Mouse (Mus musculus) forebrain, embryonic 13.5 days (tissue): ENCODE data around the gene Prkca. TPM values are rescaled to one million over a fixed set of nuclear protein-coding genes. Genes with fewer than 3 reads are reported as not detected.

ENCODE experiments used
- ATAC-seq: fragments of 200-750 bp; cut with Nextera tagmentation; 2 replicates; pipeline ENCODE4 v1.8.0; 2017
- H3K27ac ChIP-seq: fragments of 300-500 bp; sonication (generic); 2 replicates; pipeline ENCODE4 v1.5.1; 2015; ENCODE audit warnings: inconsistent platforms, mild to moderate bottlenecking, moderate library complexity
- H3K27me3 ChIP-seq: fragments of 300-500 bp; sonication (generic); 2 replicates; pipeline ENCODE4 v1.6.1; 2015; ENCODE audit warnings: mild to moderate bottlenecking, inconsistent platforms
- H3K36me3 ChIP-seq: fragments of 300-500 bp; sonication (generic); 2 replicates; pipeline ENCODE4 v1.6.1; 2015; ENCODE audit warnings: mild to moderate bottlenecking, inconsistent platforms; ENCODE audit not compliant: poor library complexity, severe bottlenecking
- H3K4me1 ChIP-seq: fragments of 300-500 bp; sonication (generic); 2 replicates; pipeline ENCODE4 v1.6.1; 2015; ENCODE audit warnings: inconsistent platforms
- H3K4me2 ChIP-seq: fragments of 300-500 bp; sonication (generic); 2 replicates; pipeline ENCODE4 v1.6.1; 2015; ENCODE audit warnings: inconsistent platforms, mild to moderate bottlenecking, moderate library complexity
- H3K4me3 ChIP-seq: fragments of 300-500 bp; sonication (generic); 2 replicates; pipeline ENCODE4 v1.5.1; 2015; ENCODE audit warnings: mild to moderate bottlenecking, inconsistent platforms
- H3K9ac ChIP-seq: fragments of 300-500 bp; sonication (generic); 2 replicates; pipeline ENCODE4 v1.6.1; 2015; ENCODE audit warnings: mild to moderate bottlenecking, inconsistent platforms
- H3K9me3 ChIP-seq: fragments of 300-500 bp; sonication (generic); replicated peaks from 2 replicates; pipeline ENCODE4 v1.6.1; 2016; ENCODE audit warnings: inconsistent platforms
- WGBS: fragments of 180-500 bp; shearing (Covaris S2); methylation state at CpG from one replicate; pipeline ENCODE4 v1.1.7; 2015; 5-methylcytosine and 5-hydroxymethylcytosine counted together
- polyA plus RNA-seq: library from polyadenylated mRNA; unstranded; fragments of >200 nt; fragmentation: Nextera tagmentation; extraction: Ambion mirVana; gene quantifications from 2 replicates; pipeline ENCODE4 v1.2.1, GENCODE M21; 2015

Gene Prkca
- polyA plus RNA-seq, 1 experiment from 2014 or later = 4.2 TPM

DNA sequence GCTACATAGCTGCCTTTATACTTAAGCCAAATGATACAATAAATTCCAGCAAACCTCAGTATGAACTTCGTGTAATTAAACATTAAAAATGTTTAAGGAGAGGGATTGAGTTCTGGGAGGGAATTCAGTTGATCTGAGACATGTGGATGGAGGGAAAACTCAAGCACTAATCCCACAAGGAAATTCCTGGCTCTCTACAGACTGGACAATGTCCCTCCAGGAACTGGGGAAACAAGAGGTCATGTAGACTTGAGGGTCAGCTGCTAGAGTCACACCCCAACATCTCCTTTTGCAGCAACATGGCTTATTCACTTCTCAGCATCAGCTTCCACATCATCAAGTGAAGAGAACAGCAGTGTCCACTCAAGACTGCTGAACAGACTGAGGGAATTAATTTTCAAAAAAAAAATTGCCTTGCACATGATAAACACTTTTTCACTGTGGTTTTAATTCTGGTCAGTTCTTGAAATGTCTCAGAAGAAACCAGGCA, 93.5 kb downstream of the Prkca start:
- Histone ChIP-seq H3K9ac (no peak overlapping the region), H3K4me1 (peaks cover 5% of the 10 kb centered on the region; the same call in 1 of the 2 replicates), H3K27me3 (no peaks in the 10 kb centered on the region), H3K9me3 (no peaks in the 10 kb centered on the region), H3K36me3 (no peaks in the 10 kb centered on the region), H3K4me2 (no peak overlapping the region), H3K4me3 (no peak overlapping the region), H3K27ac (no peak overlapping the region)
- WGBS = 61% methylated on average over 1 of the region's 1 CpGs
- ATAC-seq = no peak

GRCm38 (mm10) chr11:108249487-108249886, 94.2 kb downstream of the Prkca start:
- Histone ChIP-seq H3K9me3 (no peaks in the 10 kb centered on the region), H3K4me2 (no peak overlapping the region), H3K4me3 (no peak overlapping the region), H3K36me3 (no peaks in the 10 kb centered on the region), H3K27ac (no peak overlapping the region), H3K27me3 (no peaks in the 10 kb centered on the region), H3K4me1 (peaks cover 5% of the 10 kb centered on the region; the same call in 1 of the 2 replicates), H3K9ac (no peak overlapping the region)
- 64% methylated on average over 5 of the region's 5 CpGs for WGBS
- ATAC-seq = no peak

DNA sequence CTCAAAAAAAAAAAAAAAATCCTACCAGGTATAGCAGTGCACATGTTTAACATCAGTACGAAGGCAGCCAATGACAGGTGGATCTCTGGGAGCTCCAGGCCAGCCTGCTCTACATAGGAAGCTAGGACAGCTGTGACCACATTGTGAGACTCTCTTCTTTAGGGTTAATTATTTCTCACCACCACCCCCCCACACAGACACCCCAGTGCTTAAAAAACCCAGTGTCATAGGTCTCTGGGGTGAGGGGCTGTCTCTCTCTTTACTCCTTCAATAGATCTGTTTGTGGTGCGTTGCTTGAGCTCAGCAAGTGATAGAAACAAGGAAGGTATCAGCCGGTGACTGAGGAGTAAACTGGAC, 94.7 kb downstream of the Prkca start:
- no peaks in the 10 kb centered on the region for H3K36me3 ChIP-seq
- no peak overlapping the region for H3K9ac ChIP-seq
- peaks cover 7% of the 10 kb centered on the region; the same call in 1 of the 2 replicates for H3K4me1 ChIP-seq
- no peak overlapping the region for H3K4me2 ChIP-seq
- ATAC-seq = no peak
- no peaks in the 10 kb centered on the region for H3K9me3 ChIP-seq
- H3K4me3 ChIP-seq = no peak overlapping the region
- WGBS = 75% methylated on average over 3 of the region's 3 CpGs
- no peaks in the 10 kb centered on the region for H3K27me3 ChIP-seq
- H3K27ac ChIP-seq = no peak overlapping the region

DNA sequence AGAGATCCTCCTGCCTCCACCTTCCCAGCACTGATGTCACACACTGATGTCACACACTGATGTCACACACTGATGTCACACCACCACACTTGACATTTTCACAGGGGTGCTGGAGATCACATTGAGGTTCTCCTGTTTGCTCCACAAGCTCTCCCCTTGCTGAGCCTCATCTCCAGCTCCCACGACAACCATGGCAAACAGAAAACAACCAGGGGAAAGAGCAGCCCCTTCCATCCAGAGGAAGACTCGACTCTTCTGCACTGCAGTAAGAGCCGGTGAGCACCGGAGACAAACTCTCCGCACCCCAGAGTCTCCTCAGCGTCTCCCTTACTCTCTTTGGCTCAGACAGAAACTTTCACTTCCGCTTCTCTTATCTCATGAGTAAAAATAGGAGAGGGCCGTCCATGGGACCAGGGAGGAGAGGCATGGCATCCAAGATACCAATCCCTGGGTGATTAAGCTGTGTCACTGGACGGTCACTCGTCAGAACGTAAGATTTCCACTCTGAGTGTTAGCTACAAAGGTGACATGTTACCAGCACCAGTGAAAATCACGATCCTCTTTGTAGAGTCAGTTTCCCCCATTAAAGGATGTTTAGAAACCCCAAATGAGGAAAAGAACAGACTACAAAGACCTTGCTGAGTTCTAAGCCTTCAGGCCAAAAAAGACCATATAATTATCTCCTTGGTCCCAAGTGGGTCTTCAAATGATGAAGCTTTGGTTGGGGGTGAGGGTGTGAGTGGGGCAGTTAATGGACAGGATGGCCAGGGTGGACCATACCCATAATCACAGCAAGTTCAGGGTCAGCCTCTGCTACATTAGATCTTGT, 95.3 kb downstream of the Prkca start:
- Histone ChIP-seq H3K27ac (no peak overlapping the region), H3K9me3 (no peaks in the 10 kb centered on the region), H3K4me1 (peaks cover 12% of the 10 kb centered on the region), H3K4me3 (no peak overlapping the region), H3K4me2 (no peak overlapping the region), H3K9ac (no peak overlapping the region), H3K36me3 (no peaks in the 10 kb centered on the region), H3K27me3 (no peaks in the 10 kb centered on the region)
- WGBS = 89% methylated on average over 12 of the region's 12 CpGs
- ATAC-seq = no peak

GRCm38 (mm10) chr11:108247121-108247863, 96.4 kb downstream of the Prkca start:
- 91% methylated on average over 10 of the region's 10 CpGs for WGBS
- H3K4me3 ChIP-seq = no peak overlapping the region
- H3K9me3 ChIP-seq = no peaks in the 10 kb centered on the region
- peaks cover 12% of the 10 kb centered on the region for H3K4me1 ChIP-seq
- no peaks in the 10 kb centered on the region for H3K27me3 ChIP-seq
- no peak overlapping the region for H3K27ac ChIP-seq
- H3K4me2 ChIP-seq = no peak overlapping the region
- no peak overlapping the region for H3K9ac ChIP-seq
- ATAC-seq = no peak
- no peaks in the 10 kb centered on the region for H3K36me3 ChIP-seq

DNA sequence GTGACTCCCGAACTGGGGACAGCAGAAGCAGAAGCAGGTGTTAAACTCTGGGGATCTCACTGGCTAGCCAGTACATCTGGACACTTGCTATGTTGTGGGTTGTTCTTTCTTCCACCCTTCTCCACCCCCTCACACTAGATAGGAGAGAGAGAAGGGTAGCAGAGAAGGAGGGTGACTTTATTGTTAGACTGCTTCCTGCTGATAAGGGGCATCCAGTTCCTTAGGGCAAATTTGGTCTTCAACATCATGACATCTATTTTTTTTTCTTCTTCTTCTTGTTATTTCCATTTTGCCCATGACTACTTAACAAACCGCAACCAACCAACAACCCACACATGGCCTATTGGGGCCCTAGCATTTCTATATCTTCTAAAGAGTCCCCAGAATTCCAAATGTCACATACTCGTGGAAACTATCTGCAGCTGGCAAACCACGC, 97.4 kb downstream of the Prkca start:
- H3K27ac ChIP-seq = no peak overlapping the region
- no peak for ATAC-seq
- no peaks in the 10 kb centered on the region for H3K27me3 ChIP-seq
- 81% methylated on average over 4 of the region's 4 CpGs for WGBS
- H3K9me3 ChIP-seq = no peaks in the 10 kb centered on the region
- H3K4me3 ChIP-seq = no peak overlapping the region
- peaks cover 12% of the 10 kb centered on the region for H3K4me1 ChIP-seq
- H3K4me2 ChIP-seq = no peak overlapping the region
- no peak overlapping the region for H3K9ac ChIP-seq
- no peaks in the 10 kb centered on the region for H3K36me3 ChIP-seq

- peaks cover 12% of the 10 kb centered on the region for H3K4me1 ChIP-seq
- H3K9ac ChIP-seq = no peak overlapping the region
- H3K4me2 ChIP-seq = no peak overlapping the region
- no peaks in the 10 kb centered on the region for H3K27me3 ChIP-seq
- H3K27ac ChIP-seq = no peak overlapping the region
- 84% methylated on average over 2 of the region's 2 CpGs for WGBS
- H3K4me3 ChIP-seq = no peak overlapping the region
- no peaks in the 10 kb centered on the region for H3K9me3 ChIP-seq
- no peaks in the 10 kb centered on the region for H3K36me3 ChIP-seq
- no peak for ATAC-seq
Measured at GRCm38 (mm10) chr11:108244241-108244640, 99.5 kb downstream of the Prkca start.

DNA sequence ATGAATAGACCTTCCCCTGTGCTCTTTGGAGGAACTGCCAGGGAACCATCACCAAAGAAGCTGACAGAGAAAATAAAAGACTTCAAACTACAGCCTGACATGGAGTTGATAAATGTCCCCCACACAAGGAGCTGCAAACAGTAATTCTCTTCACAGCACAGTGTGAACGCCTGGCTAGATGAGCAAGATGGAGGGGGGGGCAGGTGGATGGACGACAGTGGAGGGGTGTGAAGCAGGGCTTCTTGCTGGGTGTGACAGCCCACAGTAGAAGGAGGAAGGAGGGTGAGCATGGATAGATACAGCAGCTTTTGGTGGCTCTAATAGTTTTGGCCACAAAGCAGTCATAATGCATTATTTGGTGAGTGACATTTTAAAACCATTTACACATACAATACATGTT, 100.1 kb downstream of the Prkca start:
- Histone ChIP-seq H3K9me3 (no peaks in the 10 kb centered on the region), H3K4me1 (peaks cover 14% of the 10 kb centered on the region), H3K9ac (no peak overlapping the region), H3K36me3 (no peaks in the 10 kb centered on the region), H3K27ac (no peak overlapping the region), H3K4me2 (no peak overlapping the region), H3K27me3 (no peaks in the 10 kb centered on the region), H3K4me3 (no peak overlapping the region)
- WGBS = 43% methylated on average over 2 of the region's 2 CpGs
- ATAC-seq = no peak

DNA sequence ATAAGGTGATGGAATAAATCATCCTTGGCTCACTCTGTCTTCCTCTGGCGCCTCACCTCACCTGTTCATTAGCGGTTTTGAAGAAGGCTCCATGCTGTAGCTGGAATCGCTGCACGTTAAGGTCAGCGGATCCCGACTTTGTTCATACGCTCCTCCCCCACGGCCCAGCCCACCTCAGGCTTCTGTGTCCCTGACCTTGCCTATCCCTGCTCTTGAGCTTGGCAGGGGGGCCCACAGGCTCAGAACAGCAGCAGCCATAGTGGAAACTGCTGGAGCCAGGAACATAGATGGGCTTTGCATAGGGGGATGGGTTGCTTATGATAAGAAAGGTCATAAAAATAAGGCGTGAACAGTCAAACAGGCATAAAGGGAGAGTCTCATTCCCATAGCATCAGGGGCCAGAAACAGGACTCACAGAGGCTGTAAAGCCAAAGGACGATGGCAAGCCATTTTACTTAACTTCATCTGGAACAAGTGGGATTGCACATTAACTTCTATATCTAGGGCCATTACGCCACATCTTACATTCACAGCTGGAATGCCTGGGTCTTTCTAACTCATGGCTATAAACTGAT, 102.7 kb downstream of the Prkca start:
- H3K27ac ChIP-seq = no peak overlapping the region
- no peaks in the 10 kb centered on the region for H3K36me3 ChIP-seq
- H3K4me2 ChIP-seq = no peak overlapping the region
- ATAC-seq = no peak
- no peaks in the 10 kb centered on the region for H3K9me3 ChIP-seq
- WGBS = 77% methylated on average over 11 of the region's 11 CpGs
- no peak overlapping the region for H3K9ac ChIP-seq
- H3K4me1 ChIP-seq = peaks cover 29% of the 10 kb centered on the region
- H3K27me3 ChIP-seq = no peaks in the 10 kb centered on the region
- no peak overlapping the region for H3K4me3 ChIP-seq

GRCm38 (mm10) chr11:108239173-108239572, 104.6 kb downstream of the Prkca start:
- Histone ChIP-seq H3K36me3 (no peaks in the 10 kb centered on the region), H3K9ac (no peak overlapping the region), H3K4me2 (no peak overlapping the region), H3K4me3 (no peak overlapping the region), H3K4me1 (peaks cover 26% of the 10 kb centered on the region), H3K9me3 (no peaks in the 10 kb centered on the region), H3K27me3 (no peaks in the 10 kb centered on the region), H3K27ac (no peak overlapping the region)
- no peak for ATAC-seq
- 94% methylated on average over 4 of the region's 4 CpGs for WGBS

GRCm38 (mm10) chr11:108236754-108237428, 106.8 kb downstream of the Prkca start:
- H3K4me3 ChIP-seq = no peak overlapping the region
- H3K9ac ChIP-seq = no peak overlapping the region
- ATAC-seq = no peak
- no peaks in the 10 kb centered on the region for H3K9me3 ChIP-seq
- H3K4me2 ChIP-seq = no peak overlapping the region
- WGBS = 73% methylated on average over 10 of the region's 10 CpGs
- peaks cover 19% of the 10 kb centered on the region for H3K4me1 ChIP-seq
- no peaks in the 10 kb centered on the region for H3K36me3 ChIP-seq
- no peak overlapping the region for H3K27ac ChIP-seq
- no peaks in the 10 kb centered on the region for H3K27me3 ChIP-seq

DNA sequence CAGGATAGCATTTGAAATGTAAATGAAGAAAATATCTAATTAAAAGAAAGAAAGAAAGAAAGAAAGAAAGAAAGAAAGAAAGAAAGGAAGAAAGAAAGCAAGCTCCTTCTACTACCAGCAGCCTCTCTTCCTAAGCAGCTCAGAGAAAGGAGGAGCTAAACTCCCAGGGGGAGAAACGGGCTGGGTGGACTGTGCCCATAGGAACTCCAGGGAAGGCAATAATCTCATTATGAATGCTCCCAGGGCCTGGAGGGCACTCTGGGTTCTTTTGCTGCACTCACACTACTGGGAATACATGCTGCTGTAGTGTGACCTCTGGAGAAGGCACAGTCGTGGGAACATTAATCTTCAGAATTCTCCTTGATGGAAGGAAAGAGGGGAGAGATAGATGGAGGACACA, 107.5 kb downstream of the Prkca start:
- no peak overlapping the region for H3K9ac ChIP-seq
- no peak overlapping the region for H3K4me3 ChIP-seq
- 10% methylated on average over 2 of the region's 2 CpGs for WGBS
- no peaks in the 10 kb centered on the region for H3K27me3 ChIP-seq
- peaks cover 19% of the 10 kb centered on the region for H3K4me1 ChIP-seq
- H3K9me3 ChIP-seq = no peaks in the 10 kb centered on the region
- H3K27ac ChIP-seq = no peak overlapping the region
- ATAC-seq = no peak
- no peak overlapping the region for H3K4me2 ChIP-seq
- no peaks in the 10 kb centered on the region for H3K36me3 ChIP-seq
